27 mouse cellular contexts compared by ENCODE assay signal in genomic region chr11:47014278-47014677, GRCm38 (mm10).
DNase-seq lines count a peak whose midpoint lies in the region; ATAC-seq and TF ChIP-seq lines count a peak whose summit lies in the region.
"Had no signal": no experiment of that assay in that cellular context is flagged by ENCODE, and none has a peak within 500 bp of the region (broad histone marks: within the 10 kb centered on the region; RNA-seq: fewer than 3 reads in every experiment).

No protein-coding gene starts in this region.

- peak overlapping the region; percentile 11; the same call in 1 of the 2 replicates for H3K4me2 ChIP-seq in heart, embryonic 14.5 days (ENCODE audit: low read length)
- H3K4me2 ChIP-seq in neural tube, embryonic 15.5 days: no peak overlapping the region
- H3K4me2 ChIP-seq: embryonic facial prominence, embryonic 12.5 days; forebrain, embryonic 15.5 days; hindbrain, embryonic 14.5 days; lung, embryonic 15.5 days had no signal

- no peaks in the 10 kb centered on the region; the same call in none of the 2 replicates for H3K36me3 ChIP-seq in heart, adult 2 months (ENCODE audit: control insufficient read depth, insufficient read depth, low read length)
- no peaks in the 10 kb centered on the region for H3K36me3 ChIP-seq in heart, embryonic 14.5 days (ENCODE audit: control insufficient read depth, insufficient read depth, low read length)
- no peaks in the 10 kb centered on the region for H3K36me3 ChIP-seq in neural tube, embryonic 15.5 days
- H3K36me3 ChIP-seq: embryonic facial prominence, embryonic 12.5 days; forebrain, embryonic 15.5 days; lung, embryonic 15.5 days; midbrain, embryonic 10.5 days had no signal

- H3K4me3 ChIP-seq in heart, adult 2 months: no peak overlapping the region
- no peak overlapping the region for H3K4me3 ChIP-seq in heart, embryonic 14.5 days (ENCODE audit: control insufficient read depth in 1 of 2, insufficient read depth in 1 of 2, low read depth in 1 of 2, low read length in 2 of 2)
- no peak overlapping the region for H3K4me3 ChIP-seq in neural tube, embryonic 15.5 days (replicated peaks)
- H3K4me3 ChIP-seq: embryonic facial prominence, embryonic 12.5 days; forebrain, embryonic 15.5 days; gastrocnemius, adult 2 months; lung, embryonic 15.5 days; midbrain, embryonic 10.5 days had no signal

- TF ChIP-seq CTCF in heart, adult 2 months (IDR thresholded peaks at IDR 0.05): no peak

- H3K9me3 ChIP-seq in heart, embryonic 14.5 days (ENCODE audit: control insufficient read depth, low read length): no peaks in the 10 kb centered on the region
- no peaks in the 10 kb centered on the region for H3K9me3 ChIP-seq in neural tube, embryonic 15.5 days (replicated peaks)
- H3K9me3 ChIP-seq: embryonic facial prominence, embryonic 12.5 days; forebrain, embryonic 15.5 days; lung, embryonic 15.5 days; midbrain, embryonic 10.5 days had no signal

- H3K4me1 ChIP-seq in heart, adult 2 months (ENCODE audit: control insufficient read depth, insufficient read depth, low read length): peaks cover 1% of the 10 kb centered on the region; the same call in 1 of the 2 replicates
- peaks cover 0 to 35% of the 10 kb centered on the region in 2 experiments for H3K4me1 ChIP-seq in heart, embryonic 14.5 days (ENCODE audit: control insufficient read depth in 2 of 2, insufficient read depth in 2 of 2, low read length in 2 of 2)
- peaks cover 4% of the 10 kb centered on the region; the same call in 1 of the 2 replicates for H3K4me1 ChIP-seq in neural tube, embryonic 15.5 days
- H3K4me1 ChIP-seq: embryonic facial prominence, embryonic 12.5 days; lung, embryonic 15.5 days had no signal

- H3K27ac ChIP-seq in heart, adult 2 months: no peak overlapping the region
- peak overlapping the region; percentile 79 to 82 for H3K27ac ChIP-seq in heart, embryonic 14.5 days (replicated peaks in 1 of 2; ENCODE audit: control insufficient read depth in 1 of 2, insufficient read depth in 1 of 2, low read depth in 2 of 2, low read length in 2 of 2)
- no peak overlapping the region for H3K27ac ChIP-seq in neural tube, embryonic 15.5 days (replicated peaks)
- H3K27ac ChIP-seq: embryonic facial prominence, embryonic 12.5 days; forebrain, embryonic 15.5 days; gastrocnemius, adult 2 months; hindbrain, embryonic 14.5 days; liver, embryonic 14.5 days; lung, embryonic 15.5 days; midbrain, embryonic 10.5 days had no signal

- intact Hi-C loops in heart, adult 2 months (cut with DNase I): no loop called here
- intact Hi-C loops in heart, postnatal 36 days (cut with DNase I): no loop called here
- intact Hi-C loops in heart, postnatal 10 days (cut with DNase I): no loop called here

- peak; percentile 17 to 24 for DNase-seq in heart, adult 18-20 months
- no peak for DNase-seq in heart, adult 2 months
- no peak for DNase-seq in heart, postnatal 36 days
- DNase-seq in kidney, postnatal 14 days: peak; percentile 5
- no peak for DNase-seq in kidney, adult 18-20 months
- peak; percentile 14 to 40 for DNase-seq in heart, postnatal 10 days
- DNase-seq: adrenal gland, postnatal 14 days; cerebellum, adult 11-12 months; cerebellum, adult 9-11 months; embryo, embryonic 11 days; gastrocnemius, adult 2 months; gastrocnemius, postnatal 36 days; layer of hippocampus, adult 9-11 months; liver; right cerebral cortex, postnatal 4 days; thymus, adult 2 months; thymus, postnatal 36 days had no signal

- TF ChIP-seq POLR2A in heart, adult 2 months (IDR thresholded peaks at IDR 0.05; ENCODE audit: insufficient read depth, low read depth, low read length): no peak

- H3K9ac ChIP-seq in heart, adult 2 months (ENCODE audit: low read depth, low read length): no peak overlapping the region
- no peak overlapping the region for H3K9ac ChIP-seq in heart, embryonic 14.5 days (ENCODE audit: low read length)
- no peak overlapping the region for H3K9ac ChIP-seq in neural tube, embryonic 15.5 days (replicated peaks)
- H3K9ac ChIP-seq: embryonic facial prominence, embryonic 12.5 days; forebrain, embryonic 15.5 days; hindbrain, embryonic 14.5 days; liver, embryonic 14.5 days; lung, embryonic 15.5 days had no signal

- H3K79me2 ChIP-seq in heart, adult 2 months (replicated peaks; ENCODE audit: control insufficient read depth, insufficient read depth, low read length): no peaks in the 10 kb centered on the region

- TF ChIP-seq EP300 in heart, adult 2 months (IDR thresholded peaks at IDR 0.05; ENCODE audit: insufficient read depth, low read depth, low read length): no peak

- no peak for ATAC-seq in heart, embryonic 14.5 days (ENCODE audit: insufficient number of reproducible peaks, insufficient read depth, low FRiP score, low read depth)
- no peak for ATAC-seq in neural tube, embryonic 15.5 days (ENCODE audit: low FRiP score)
- ATAC-seq: forebrain, embryonic 15.5 days; intestine, postnatal 0 days; midbrain, embryonic 16.5 days had no signal

- no peaks in the 10 kb centered on the region for H3K27me3 ChIP-seq in heart, adult 2 months (ENCODE audit: control insufficient read depth, insufficient read depth, low read length)
- H3K27me3 ChIP-seq in heart, embryonic 14.5 days (ENCODE audit: control insufficient read depth, insufficient read depth, low read length): no peaks in the 10 kb centered on the region
- H3K27me3 ChIP-seq in neural tube, embryonic 15.5 days (replicated peaks): no peaks in the 10 kb centered on the region
- H3K27me3 ChIP-seq: embryonic facial prominence, embryonic 12.5 days; forebrain, embryonic 15.5 days; lung, embryonic 15.5 days had no signal

Comparison
In these comparisons a context has a peak if more than half of its experiments do, and no peak if none do; other contexts are left out.
1. DNase-seq: peak in heart, adult 18-20 months (2 of 2), kidney, postnatal 14 days (single experiment) and heart, postnatal 10 days (2 of 2); none in heart, adult 2 months (0 of 2), heart, postnatal 36 days (0 of 2) and kidney, adult 18-20 months (single experiment).
2. H3K27ac ChIP-seq: peak in heart, embryonic 14.5 days (2 of 2); none in heart, adult 2 months (single experiment) and neural tube, embryonic 15.5 days (single experiment).